Mouse (Mus musculus) gastrocnemius, adult 2 months (tissue): ENCODE results near the gene Angptl4. TPM values are rescaled to one million over a fixed set of nuclear protein-coding genes. Genes with fewer than 3 reads are reported as not detected.
"Not testable (repeated sequence)": the region's sequence is repeated elsewhere in the genome, so short reads cannot be mapped to it uniquely, and the experiment has no call there.

ENCODE experiments used
- DNase-seq: peaks from one replicate; pipeline ENCODE4 v3.0.0; 2022
- H3K27ac ChIP-seq: fragments of 200-600 bp; 2 replicates; pipeline ENCODE4 v1.8.1; 2022; ENCODE audit warnings: mild to moderate bottlenecking
- H3K4me3 ChIP-seq: fragments of 200-600 bp; 2 replicates; pipeline ENCODE4 v1.8.1; 2022; ENCODE audit warnings: mild to moderate bottlenecking, moderate library complexity
- CTCF ChIP-seq: fragments of 200-600 bp; IDR thresholded peaks from 2 replicates; pipeline ENCODE4 v1.8.1; 2022; ENCODE audit warnings: antibody characterized with exemption, mild to moderate bottlenecking, moderate library complexity
- intact Hi-C: fragments of 180-260 bp; cut with DNase I; formaldehyde crosslinking; loops from one replicate; pipeline ENCODE4 v1.15.1; 2025
- long read RNA-seq, 2 experiments: library from polyadenylated mRNA; stranded (forward); transcript quantifications; one replicate each; pipeline ENCODE4 v2.0.0; 2021
- total RNA-seq, 2 experiments: library from RNA; stranded (reverse); gene quantifications; 2 replicates each; pipeline ENCODE4 v1.2.3; 2021

The Angptl4 gene
- total RNA-seq: 1 to 10 TPM; 1.4 to 5.9 TPM
- long read RNA-seq, experiment 1, transcript Angptl4-201 (7 exons, 3,308 nt): major isoform, 8 of 8 reads
- long read RNA-seq, experiment 1, partial matches to known transcripts: 0 of 8 reads
- long read RNA-seq, experiment 1, other reads (novel, unspliced or antisense): 0 of 8 reads
- long read RNA-seq, experiment 2, partial matches to known transcripts: 0 of 4 reads
- long read RNA-seq, experiment 2, other reads (novel, unspliced or antisense): 0 of 4 reads

DNA sequence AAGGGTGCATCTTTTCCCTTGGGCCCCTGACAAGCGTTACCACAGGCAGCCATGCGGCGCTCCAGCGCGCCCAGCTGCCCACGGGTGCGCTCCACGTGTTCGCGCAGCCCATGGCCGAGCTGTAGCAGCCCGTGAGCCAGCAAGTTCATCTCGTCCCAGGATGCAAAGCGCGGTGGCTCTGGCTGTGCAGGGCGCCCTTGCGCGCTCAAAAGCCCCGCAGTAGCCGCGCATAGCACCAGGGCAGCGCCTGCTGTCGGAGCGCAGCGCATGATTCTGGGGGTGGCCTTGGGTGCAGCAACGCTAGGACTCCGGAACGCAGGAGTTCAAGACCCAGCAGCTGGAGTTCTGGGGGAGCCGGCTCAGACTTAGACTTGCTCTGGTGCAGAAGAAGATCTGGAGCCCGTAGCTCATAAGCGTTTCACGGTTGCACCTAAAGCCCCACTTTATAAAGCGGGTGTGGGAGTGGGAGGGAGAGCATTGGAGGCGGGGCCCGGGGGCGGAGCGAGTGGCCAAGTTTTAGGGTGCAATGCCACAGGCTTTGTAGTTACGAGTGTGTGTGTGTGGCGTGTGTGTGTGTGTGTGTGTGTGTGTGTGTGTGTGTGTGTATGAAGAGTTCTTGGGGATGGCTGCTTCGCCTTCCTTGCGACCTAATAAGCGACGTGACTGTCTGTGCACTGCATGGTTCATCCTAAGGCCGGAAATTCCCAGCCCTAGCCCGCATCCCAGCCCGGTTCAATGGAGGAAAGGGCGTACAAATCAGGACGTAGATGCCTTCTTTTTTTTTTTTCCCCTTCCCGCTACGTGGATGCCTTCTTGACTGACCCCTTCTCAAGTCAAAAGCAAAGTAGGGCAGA, at the start of gene Angptl4:
Angptl4 (minus strand) TSS at position 707 of the 854 bp plus-strand sequence.
- peak; percentile 84 for DNase-seq
- H3K4me3 ChIP-seq: peak within 1 kb of the TSS; percentile 80
- peak; percentile 6; the same call in 1 of the 2 replicates for TF ChIP-seq CTCF
- H3K27ac ChIP-seq: peak within 1 kb of the TSS; percentile 91
- intact Hi-C loops: no loop called here

DNA sequence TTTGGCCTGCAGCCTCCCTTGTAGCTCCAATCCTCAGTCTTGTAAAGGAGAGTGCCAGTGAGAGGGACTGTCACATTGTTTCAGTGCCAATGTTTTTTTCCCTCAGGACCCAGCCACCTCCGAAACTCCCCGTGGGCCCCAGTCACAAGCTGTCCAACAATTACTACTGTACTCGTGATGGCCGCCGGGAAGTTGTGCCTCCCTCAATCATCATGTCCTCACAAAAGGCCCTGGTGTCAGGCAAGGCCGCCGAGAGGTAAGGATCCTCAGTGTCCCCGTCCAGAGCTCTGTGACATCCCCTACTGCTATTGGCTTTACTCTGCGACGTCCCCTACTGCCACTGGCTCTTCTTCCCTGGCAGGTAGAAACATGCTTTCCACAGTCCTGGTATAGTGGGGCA, 47.9 kb upstream of the Angptl4 start:
- intact Hi-C loops: loop anchor here (5.0 to 10.0 kb wide), 3 partner anchors 147 to 475 kb away; partner anchors contain the start of gene Zfp81

GRCm38 (mm10) chr17:33828892-33829291, 47.3 kb upstream of the Angptl4 start:
- Histone ChIP-seq H3K4me3 (no peak overlapping the region; the same call in 1 of the 2 replicates), H3K27ac (peak overlapping the region; percentile 68)
- TF ChIP-seq CTCF: no peak
- intact Hi-C loops: loop anchor here (5.0 to 10.0 kb wide), 3 partner anchors 147 to 474 kb away; partner anchors contain the start of gene Zfp81
- peak; percentile 56 for DNase-seq

More for the DNA sequence above, 47.9 kb upstream of the Angptl4 start:
- Histone ChIP-seq H3K4me3 (peak overlapping the region; percentile 22; the same call in 1 of the 2 replicates), H3K27ac (peak overlapping the region; percentile 68)
- no peak for TF ChIP-seq CTCF
- no peak for DNase-seq

- DNase-seq: peak; percentile 78
- intact Hi-C loops: loop anchor here (2.0 to 10.0 kb wide), 4 partner anchors 145 to 472 kb away; partner anchors contain the start of gene Zfp81
- Histone ChIP-seq H3K4me3 (no peak overlapping the region), H3K27ac (peak overlapping the region; percentile 44; the same call in 1 of the 2 replicates)
- peak; percentile 92 for TF ChIP-seq CTCF
Observed at GRCm38 (mm10) chr17:33826850-33827249, 45.2 kb upstream of the Angptl4 start.

GRCm38 (mm10) chr17:33825462-33825861, 43.8 kb upstream of the Angptl4 start:
- TF ChIP-seq CTCF: no peak
- Histone ChIP-seq H3K4me3 (peak overlapping the region; percentile 90), H3K27ac (peak overlapping the region; percentile 97; the same call in 1 of the 2 replicates)
- intact Hi-C loops: loop anchor here (5.0 to 10.0 kb wide), 3 partner anchors 143 to 471 kb away; partner anchors contain the start of gene Zfp81
- DNase-seq: no peak

DNA sequence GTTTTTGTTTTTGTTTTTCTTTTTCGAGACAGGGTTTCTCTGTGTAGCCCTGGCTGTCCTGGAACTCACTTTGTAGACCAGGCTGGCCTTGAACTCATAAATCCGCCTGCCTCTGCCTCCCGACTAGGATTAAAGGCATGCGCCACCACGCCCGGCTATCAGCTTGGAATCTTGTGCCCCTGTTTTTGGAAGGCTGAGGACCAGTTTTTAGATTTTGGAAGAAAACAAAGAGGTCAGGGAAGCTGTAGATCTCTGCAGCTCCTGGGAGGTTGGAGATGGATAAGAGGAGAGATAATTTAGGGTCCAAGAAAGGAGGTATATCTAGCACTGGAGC, 43.3 kb upstream of the Angptl4 start:
- DNase-seq: not testable (repeated sequence)
- intact Hi-C loops: loop anchor here (5.0 to 10.0 kb wide), 3 partner anchors 143 to 470 kb away; partner anchors contain the start of gene Zfp81
- H3K27ac ChIP-seq: peak overlapping the region; percentile 97
- H3K4me3 ChIP-seq: peak overlapping the region; percentile 90

DNA sequence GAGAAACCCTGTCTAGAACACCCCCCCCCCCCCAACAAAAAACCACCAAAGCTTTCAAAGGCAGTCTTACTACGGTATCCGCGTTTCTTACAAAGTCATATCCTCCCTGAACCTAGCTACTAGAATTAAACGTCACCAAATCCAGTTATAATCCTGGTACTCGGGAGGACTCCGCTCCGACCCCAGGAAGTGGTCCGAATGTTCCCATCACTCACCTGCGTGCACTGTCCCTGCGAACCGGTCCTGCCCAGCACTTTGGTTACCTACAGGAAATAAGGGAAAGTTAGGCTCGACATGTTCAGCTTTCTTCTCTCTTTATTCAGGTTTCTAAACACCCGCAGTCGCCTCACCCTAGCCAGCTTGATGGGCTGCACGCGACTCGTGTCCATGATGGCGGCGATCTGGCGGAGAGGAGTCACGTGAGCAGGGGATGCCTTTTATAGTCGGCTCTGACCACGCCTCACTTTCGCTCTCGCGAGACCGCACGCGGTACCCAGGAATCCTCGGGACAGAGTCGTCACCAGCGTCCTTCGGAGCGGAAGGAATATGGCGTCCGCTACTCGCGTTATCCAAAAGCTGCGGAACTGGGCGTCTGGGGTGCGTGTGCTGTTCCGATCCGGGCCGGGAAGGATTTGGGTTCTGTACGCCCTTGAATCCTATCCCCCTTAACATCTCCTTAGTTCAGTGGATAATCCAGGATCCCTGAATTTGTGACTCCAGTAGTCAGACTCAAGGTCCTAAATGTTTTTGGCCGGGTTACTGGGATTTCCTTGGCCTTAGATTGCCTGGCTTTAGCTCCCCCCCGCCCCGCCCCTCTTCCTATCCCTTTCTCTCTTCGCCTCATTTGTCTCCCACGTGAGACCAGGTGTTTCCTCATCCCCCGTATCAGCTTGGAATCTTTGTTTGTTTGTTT, 42.7 kb upstream of the Angptl4 start, which contains the start of the genes Rps28 and Ndufa7:
Rps28 (minus strand) TSS at position 479 of the 913 bp plus-strand sequence.
Ndufa7 (plus strand) TSS at position 489 of the 913 bp plus-strand sequence.
- TF ChIP-seq CTCF: no peak
- peak within 1 kb of the TSS; percentile 97 for H3K27ac ChIP-seq
- peak; percentile 97 for DNase-seq
- H3K4me3 ChIP-seq: peak within 1 kb of the TSS; percentile 90
- intact Hi-C loops: loop anchor here (10.0 kb wide), 2 partner anchors 280 to 470 kb away; partner anchors contain the start of gene Zfp81

- not testable (repeated sequence) for DNase-seq
- Histone ChIP-seq H3K4me3 (peak overlapping the region; percentile 90), H3K27ac (peak overlapping the region; percentile 97)
- intact Hi-C loops: loop anchor here (10.0 kb wide), 2 partner anchors 278 to 468 kb away; partner anchors contain the start of gene Zfp81
Observed at GRCm38 (mm10) chr17:33823171-33823570, 41.5 kb upstream of the Angptl4 start.

DNA sequence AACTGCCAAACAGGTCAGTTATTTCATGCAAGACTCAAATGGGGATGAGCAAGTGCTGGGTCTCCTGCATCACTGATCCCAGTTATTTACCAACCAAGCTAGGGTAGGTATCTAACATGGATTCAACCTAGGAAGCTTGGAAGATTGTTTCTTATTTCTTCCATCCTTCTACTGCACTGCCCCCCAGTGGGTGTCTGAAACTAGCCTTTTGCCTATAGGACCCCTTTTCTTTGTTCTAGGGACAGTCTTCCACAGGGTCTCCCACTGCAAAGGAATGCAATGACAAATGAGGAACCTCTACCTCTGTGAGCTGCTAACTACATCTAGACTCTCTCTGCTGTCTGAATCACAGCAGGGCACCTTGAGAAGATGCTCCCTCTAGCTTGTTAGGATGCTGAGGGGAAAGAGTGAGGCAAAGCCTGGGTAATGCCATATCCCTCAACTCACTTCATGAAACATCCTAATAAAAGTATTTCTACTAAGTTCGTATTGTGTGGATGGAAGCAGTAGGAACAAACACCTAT, 40.9 kb upstream of the Angptl4 start:
- TF ChIP-seq CTCF: peak; percentile 31; the same call in 1 of the 2 replicates
- intact Hi-C loops: loop anchor here (10.0 kb wide), 2 partner anchors 278 to 468 kb away; partner anchors contain the start of gene Zfp81
- no peak overlapping the region for H3K27ac ChIP-seq
- DNase-seq: no peak
- H3K4me3 ChIP-seq: peak overlapping the region; percentile 90

GRCm38 (mm10) chr17:33817969-33818643, 36.5 kb upstream of the Angptl4 start:
- intact Hi-C loops: no loop called here
- DNase-seq: no peak
- no peak for TF ChIP-seq CTCF
- peak overlapping the region; percentile 97 for H3K27ac ChIP-seq
- H3K4me3 ChIP-seq: peak overlapping the region; percentile 76
